Mouse (Mus musculus): ENCODE measurements around the gene Pigs.

DNA sequence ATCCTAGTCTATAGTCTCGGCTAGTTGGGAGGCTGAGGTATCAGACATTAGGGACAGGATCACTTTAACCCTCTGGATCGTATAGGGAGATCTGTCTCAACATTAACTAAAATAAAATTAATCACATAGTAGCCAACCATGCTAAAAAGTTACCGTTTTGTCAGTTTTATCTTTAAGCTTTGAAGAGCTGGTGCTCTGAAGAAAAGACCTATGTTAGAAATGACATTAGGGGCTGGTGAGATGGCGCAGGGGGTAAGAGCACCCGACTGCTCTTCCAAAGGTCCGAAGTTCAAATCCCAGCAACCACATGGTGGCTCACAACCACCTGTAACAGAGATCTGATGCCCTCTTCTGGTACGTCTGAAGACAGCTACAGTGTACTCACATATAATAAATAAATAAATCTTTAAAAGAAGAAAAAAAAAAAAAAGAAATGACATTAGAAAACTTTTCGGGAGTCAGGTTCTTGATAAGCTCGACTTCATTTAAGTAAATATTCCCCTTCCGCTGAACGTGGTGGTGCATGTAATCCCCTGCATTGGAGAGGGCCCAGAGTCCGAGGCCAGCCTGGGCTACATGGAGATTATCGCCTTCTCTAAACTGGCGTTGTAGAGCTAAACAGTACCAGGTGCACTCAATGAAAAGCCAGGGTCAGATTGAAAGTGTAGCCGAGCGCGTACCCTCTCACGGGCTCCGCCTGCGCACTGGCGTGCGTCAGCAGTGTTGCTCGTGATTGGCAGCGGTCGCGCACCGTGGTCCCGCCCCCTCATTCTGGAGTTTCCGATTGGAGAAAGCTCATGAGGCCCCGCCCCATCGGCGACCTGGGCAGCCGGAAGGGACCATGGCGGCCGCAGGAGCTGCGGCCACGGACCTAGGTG is at the start of gene Pigs:
- no peak for TF ChIP-seq EP300 (IDR thresholded peaks at IDR 0.05; ENCODE audit: low read length)
- TF ChIP-seq CTCF (conservative IDR thresholded peaks at IDR 0.05 in 1 of 2, IDR thresholded peaks at IDR 0.05 in 1 of 2; ENCODE audit: low read depth in 2 of 2, low read length in 2 of 2), result peak in 1 of 2 experiments; percentile 43; a peak in 2 of 4 replicates
- peak; percentile 68 for TF ChIP-seq HCFC1 (IDR thresholded peaks at IDR 0.05; ENCODE audit: low read depth, low read length)

All from CH12.LX (cell line).